In genomic region chr2:129883417-129883816, GRCm38 (mm10) we compare ENCODE assay signal across 11 mouse cellular contexts.
DNase-seq lines count a peak whose midpoint lies in the region; ATAC-seq lines count a peak whose summit lies in the region.
"Had no signal": no experiment of that assay in that cellular context is flagged by ENCODE, and none has a peak within 500 bp of the region (broad histone marks: within the 10 kb centered on the region; RNA-seq: fewer than 3 reads in every experiment).

No protein-coding gene starts in this region.

- DNase-seq in layer of hippocampus, adult 18-20 months (ENCODE audit: low spot score in 2 of 2) = peak; percentile 63 to 74
- DNase-seq in layer of hippocampus, postnatal 25 days (ENCODE audit: extremely low spot score in 1 of 2, low spot score in 1 of 2) = no peak
- DNase-seq in ZHBTc4 (ENCODE audit: low read depth, low spot score) = peak; percentile 67
- peak; percentile 42 to 50 for DNase-seq in frontal cortex, postnatal 36 days (ENCODE audit: low spot score in 2 of 2)
- no peak for DNase-seq in spleen, postnatal 10 days (ENCODE audit: low spot score in 2 of 2)
- no peak for DNase-seq in cerebellum, adult 11 months
- DNase-seq: adrenal gland, adult 8-10 months; kidney, adult 11 months; liver, embryonic 13.5 days had no signal

- 0 out of 2 replicates have a peak, but pooled peaks have one; percentile 14 for ATAC-seq in megakaryocyte progenitor cell, adult 5-6 weeks (replicated peaks; ENCODE audit: poor library complexity)
- no peak for ATAC-seq in erythroid progenitor cell, adult 5-6 weeks (replicated peaks; ENCODE audit: low FRiP score, poor library complexity, severe bottlenecking)

Comparison
In these comparisons a context has a peak if more than half of its experiments do, and no peak if none do; other contexts are left out.
1. DNase-seq: peak in layer of hippocampus, adult 18-20 months (2 of 2), ZHBTc4 (single experiment) and frontal cortex, postnatal 36 days (2 of 2); none in layer of hippocampus, postnatal 25 days (0 of 2), spleen, postnatal 10 days (0 of 2) and cerebellum, adult 11 months (single experiment).